Mouse (Mus musculus): ENCODE results near the gene Pik3c2a. TPM values are rescaled to one million over a fixed set of nuclear protein-coding genes. Genes with fewer than 3 reads are reported as not detected.

Pik3c2a gene
- 22.1 and 24.2 TPM in 2 replicates for polyA plus RNA-seq (2014; fragmentation: Nextera tagmentation; extraction: Ambion mirVana)

- no peaks in the 10 kb centered on the region for H3K9me3 ChIP-seq (ENCODE audit: control insufficient read depth, low read length)
- peaks cover 2 to 27% of the 10 kb centered on the region in 2 experiments; a peak in 3 of 4 replicates for H3K4me1 ChIP-seq (ENCODE audit: control insufficient read depth in 2 of 2, insufficient read depth in 2 of 2, low read length in 2 of 2)
- peak within 1 kb of the TSS; percentile 93 for H3K4me2 ChIP-seq (ENCODE audit: low read length)
- H3K27me3 ChIP-seq (ENCODE audit: control insufficient read depth, insufficient read depth, low read length), result no peaks in the 10 kb centered on the region
- H3K9ac ChIP-seq (ENCODE audit: low read length), result peak within 1 kb of the TSS; percentile 91
- H3K27ac ChIP-seq (replicated peaks in 1 of 2; ENCODE audit: control insufficient read depth in 1 of 2, insufficient read depth in 1 of 2, low read depth in 2 of 2, low read length in 2 of 2), result peak within 1 kb of the TSS; percentile 84 to 92
- WGBS, result under 1% methylated on average over 62 of the region's 72 CpGs
- H3K36me3 ChIP-seq (ENCODE audit: control insufficient read depth, insufficient read depth, low read length), result no peaks in the 10 kb centered on the region
- H3K4me3 ChIP-seq (ENCODE audit: control insufficient read depth in 1 of 2, insufficient read depth in 1 of 2, low read depth in 1 of 2, low read length in 2 of 2), result peak within 1 kb of the TSS; percentile 70 to 91
- ATAC-seq (ENCODE audit: insufficient number of reproducible peaks, insufficient read depth, low FRiP score, low read depth), result peak; percentile 95
Measured at GRCm38 (mm10) chr7:116443004-116443696, at the start of gene Pik3c2a. Gene Pik3c2a (minus strand): TSS chr7:116443449.

- Histone ChIP-seq H3K9ac (ENCODE audit: low read length) (no peak overlapping the region), H3K4me2 (ENCODE audit: low read length) (no peak overlapping the region), H3K4me3 (ENCODE audit: control insufficient read depth in 1 of 2, insufficient read depth in 1 of 2, low read depth in 1 of 2, low read length in 2 of 2) (no peak overlapping the region), H3K36me3 (ENCODE audit: control insufficient read depth, insufficient read depth, low read length) (no peaks in the 10 kb centered on the region), H3K9me3 (ENCODE audit: control insufficient read depth, low read length) (peaks cover 4% of the 10 kb centered on the region), H3K27me3 (ENCODE audit: control insufficient read depth, insufficient read depth, low read length) (no peaks in the 10 kb centered on the region), H3K27ac (replicated peaks in 1 of 2; ENCODE audit: control insufficient read depth in 1 of 2, insufficient read depth in 1 of 2, low read depth in 2 of 2, low read length in 2 of 2) (no peak overlapping the region), H3K4me1 (ENCODE audit: control insufficient read depth in 2 of 2, insufficient read depth in 2 of 2, low read length in 2 of 2) (no peaks in the 10 kb centered on the region)
- WGBS, result 72% methylated on average over 4 of the region's 4 CpGs
- no peak for ATAC-seq (ENCODE audit: insufficient number of reproducible peaks, insufficient read depth, low FRiP score, low read depth)
Measured at GRCm38 (mm10) chr7:116491113-116491512, 47.9 kb upstream of the Pik3c2a start.

- no peak overlapping the region for H3K4me2 ChIP-seq (ENCODE audit: low read length)
- H3K27ac ChIP-seq (replicated peaks in 1 of 2; ENCODE audit: control insufficient read depth in 1 of 2, insufficient read depth in 1 of 2, low read depth in 2 of 2, low read length in 2 of 2), result no peak overlapping the region
- peaks cover 6 to 9% of the 10 kb centered on the region in 2 experiments; a peak in 3 of 4 replicates for H3K4me1 ChIP-seq (ENCODE audit: control insufficient read depth in 2 of 2, insufficient read depth in 2 of 2, low read length in 2 of 2)
- no peaks in the 10 kb centered on the region for H3K9me3 ChIP-seq (ENCODE audit: control insufficient read depth, low read length)
- ATAC-seq (ENCODE audit: insufficient number of reproducible peaks, insufficient read depth, low FRiP score, low read depth), result no peak
- H3K9ac ChIP-seq (ENCODE audit: low read length), result no peak overlapping the region
- no peaks in the 10 kb centered on the region for H3K36me3 ChIP-seq (ENCODE audit: control insufficient read depth, insufficient read depth, low read length)
- 91% methylated on average over 1 of the region's 1 CpGs for WGBS
- H3K27me3 ChIP-seq (ENCODE audit: control insufficient read depth, insufficient read depth, low read length), result no peaks in the 10 kb centered on the region
- no peak overlapping the region for H3K4me3 ChIP-seq (ENCODE audit: control insufficient read depth in 1 of 2, insufficient read depth in 1 of 2, low read depth in 1 of 2, low read length in 2 of 2)
Measured at GRCm38 (mm10) chr7:116485062-116485601, 41.9 kb upstream of the Pik3c2a start.

- Histone ChIP-seq H3K4me1 (ENCODE audit: control insufficient read depth in 2 of 2, insufficient read depth in 2 of 2, low read length in 2 of 2) (peaks cover 6 to 9% of the 10 kb centered on the region in 2 experiments; a peak in 3 of 4 replicates), H3K9me3 (ENCODE audit: control insufficient read depth, low read length) (no peaks in the 10 kb centered on the region), H3K27ac (replicated peaks in 1 of 2; ENCODE audit: control insufficient read depth in 1 of 2, insufficient read depth in 1 of 2, low read depth in 2 of 2, low read length in 2 of 2) (no peak overlapping the region), H3K4me3 (ENCODE audit: control insufficient read depth in 1 of 2, insufficient read depth in 1 of 2, low read depth in 1 of 2, low read length in 2 of 2) (no peak overlapping the region), H3K27me3 (ENCODE audit: control insufficient read depth, insufficient read depth, low read length) (no peaks in the 10 kb centered on the region), H3K9ac (ENCODE audit: low read length) (no peak overlapping the region), H3K36me3 (ENCODE audit: control insufficient read depth, insufficient read depth, low read length) (no peaks in the 10 kb centered on the region), H3K4me2 (ENCODE audit: low read length) (peak overlapping the region; percentile 22; the same call in 1 of the 2 replicates)
- no peak for ATAC-seq (ENCODE audit: insufficient number of reproducible peaks, insufficient read depth, low FRiP score, low read depth)
- WGBS, result 49% methylated on average over 5 of the region's 5 CpGs
Measured at GRCm38 (mm10) chr7:116484213-116484612, 41.0 kb upstream of the Pik3c2a start.

- 24% methylated on average over 5 of the region's 5 CpGs for WGBS
- H3K36me3 ChIP-seq (ENCODE audit: control insufficient read depth, insufficient read depth, low read length), result no peaks in the 10 kb centered on the region
- H3K9ac ChIP-seq (ENCODE audit: low read length), result no peak overlapping the region
- H3K27ac ChIP-seq (replicated peaks in 1 of 2; ENCODE audit: control insufficient read depth in 1 of 2, insufficient read depth in 1 of 2, low read depth in 2 of 2, low read length in 2 of 2), result no peak overlapping the region
- H3K27me3 ChIP-seq (ENCODE audit: control insufficient read depth, insufficient read depth, low read length), result no peaks in the 10 kb centered on the region
- H3K4me3 ChIP-seq (ENCODE audit: control insufficient read depth in 1 of 2, insufficient read depth in 1 of 2, low read depth in 1 of 2, low read length in 2 of 2), result no peak overlapping the region
- no peaks in the 10 kb centered on the region for H3K9me3 ChIP-seq (ENCODE audit: control insufficient read depth, low read length)
- no peak for ATAC-seq (ENCODE audit: insufficient number of reproducible peaks, insufficient read depth, low FRiP score, low read depth)
- H3K4me1 ChIP-seq (ENCODE audit: control insufficient read depth in 2 of 2, insufficient read depth in 2 of 2, low read length in 2 of 2), result peaks cover 6 to 9% of the 10 kb centered on the region in 2 experiments; a peak in 3 of 4 replicates
- peak overlapping the region; percentile 22; the same call in 1 of the 2 replicates for H3K4me2 ChIP-seq (ENCODE audit: low read length)
Measured at GRCm38 (mm10) chr7:116483782-116484181, 40.5 kb upstream of the Pik3c2a start.

GRCm38 (mm10) chr7:116483106-116483505, 39.9 kb upstream of the Pik3c2a start:
- H3K36me3 ChIP-seq (ENCODE audit: control insufficient read depth, insufficient read depth, low read length), result no peaks in the 10 kb centered on the region
- peaks cover 6 to 9% of the 10 kb centered on the region in 2 experiments; a peak in 3 of 4 replicates for H3K4me1 ChIP-seq (ENCODE audit: control insufficient read depth in 2 of 2, insufficient read depth in 2 of 2, low read length in 2 of 2)
- no peak overlapping the region for H3K4me2 ChIP-seq (ENCODE audit: low read length)
- WGBS, result 5% methylated on average over 1 of the region's 1 CpGs
- no peaks in the 10 kb centered on the region for H3K27me3 ChIP-seq (ENCODE audit: control insufficient read depth, insufficient read depth, low read length)
- no peak overlapping the region for H3K9ac ChIP-seq (ENCODE audit: low read length)
- H3K9me3 ChIP-seq (ENCODE audit: control insufficient read depth, low read length), result no peaks in the 10 kb centered on the region
- no peak overlapping the region for H3K27ac ChIP-seq (replicated peaks in 1 of 2; ENCODE audit: control insufficient read depth in 1 of 2, insufficient read depth in 1 of 2, low read depth in 2 of 2, low read length in 2 of 2)
- ATAC-seq (ENCODE audit: insufficient number of reproducible peaks, insufficient read depth, low FRiP score, low read depth), result no peak
- H3K4me3 ChIP-seq (ENCODE audit: control insufficient read depth in 1 of 2, insufficient read depth in 1 of 2, low read depth in 1 of 2, low read length in 2 of 2), result no peak overlapping the region

- Histone ChIP-seq H3K4me1 (ENCODE audit: control insufficient read depth in 2 of 2, insufficient read depth in 2 of 2, low read length in 2 of 2) (no peaks in the 10 kb centered on the region), H3K9me3 (ENCODE audit: control insufficient read depth, low read length) (no peaks in the 10 kb centered on the region), H3K27ac (replicated peaks in 1 of 2; ENCODE audit: control insufficient read depth in 1 of 2, insufficient read depth in 1 of 2, low read depth in 2 of 2, low read length in 2 of 2) (no peak overlapping the region)
Measured at GRCm38 (mm10) chr7:116476264-116476663, 33.0 kb upstream of the Pik3c2a start.

More at GRCm38 (mm10) chr7:116476264-116476663, 33.0 kb upstream of the Pik3c2a start:
- ATAC-seq (ENCODE audit: insufficient number of reproducible peaks, insufficient read depth, low FRiP score, low read depth), result no peak
- Histone ChIP-seq H3K9ac (ENCODE audit: low read length) (no peak overlapping the region), H3K4me3 (ENCODE audit: control insufficient read depth in 1 of 2, insufficient read depth in 1 of 2, low read depth in 1 of 2, low read length in 2 of 2) (no peak overlapping the region), H3K27me3 (ENCODE audit: control insufficient read depth, insufficient read depth, low read length) (no peaks in the 10 kb centered on the region), H3K4me2 (ENCODE audit: low read length) (no peak overlapping the region), H3K36me3 (ENCODE audit: control insufficient read depth, insufficient read depth, low read length) (no peaks in the 10 kb centered on the region)
- 79% methylated on average over 5 of the region's 5 CpGs for WGBS

Data from heart, embryonic 14.5 days (tissue).